Mouse (Mus musculus): ENCODE measurements around the gene Fam135a. TPM values are rescaled to one million over a fixed set of nuclear protein-coding genes. Genes with fewer than 3 reads are reported as not detected.

Gene Fam135a
- polyA plus RNA-seq, 1 experiment from 2014 or later = 32.8 TPM

GRCm38 (mm10) chr1:24033759-24034423 lies 66.2 kb downstream of the Fam135a start:
- Histone ChIP-seq H3K27me3 (ENCODE audit: control insufficient read depth, insufficient read depth, low read length) (no peaks in the 10 kb centered on the region), H3K36me3 (ENCODE audit: control insufficient read depth, insufficient read depth, low read length) (no peaks in the 10 kb centered on the region), H3K4me3 (ENCODE audit: low read depth, low read length) (no peak overlapping the region), H3K4me1 (ENCODE audit: control insufficient read depth, insufficient read depth, low read length) (no peaks in the 10 kb centered on the region), H3K9me3 (ENCODE audit: control insufficient read depth, low read length) (no peaks in the 10 kb centered on the region), H3K9ac (ENCODE audit: low read length) (no peak overlapping the region), H3K27ac (ENCODE audit: low read depth, low read length) (no peak overlapping the region), H3K4me2 (no peak overlapping the region)
- WGBS = 94% methylated on average over 2 of the region's 2 CpGs
- DNase-seq (ENCODE audit: low spot score, missing footprints) (no peak), ATAC-seq (ENCODE audit: low FRiP score) (no peak)

- ATAC-seq (ENCODE audit: low FRiP score) = no peak
- DNase-seq (ENCODE audit: low spot score, missing footprints) = no peak
These were observed 89.3 kb downstream of the Fam135a start for GRCm38 (mm10) chr1:24010821-24011220.

GRCm38 (mm10) chr1:24010016-24010415 lies 90.1 kb downstream of the Fam135a start:
- Histone ChIP-seq H3K9me3 (ENCODE audit: control insufficient read depth, low read length) (no peaks in the 10 kb centered on the region), H3K4me2 (no peak overlapping the region), H3K27me3 (ENCODE audit: control insufficient read depth, insufficient read depth, low read length) (no peaks in the 10 kb centered on the region), H3K4me3 (ENCODE audit: low read depth, low read length) (no peak overlapping the region), H3K27ac (ENCODE audit: low read depth, low read length) (no peak overlapping the region), H3K4me1 (ENCODE audit: control insufficient read depth, insufficient read depth, low read length) (no peaks in the 10 kb centered on the region), H3K36me3 (ENCODE audit: control insufficient read depth, insufficient read depth, low read length) (no peaks in the 10 kb centered on the region; the same call in 1 of the 2 replicates), H3K9ac (ENCODE audit: low read length) (no peak overlapping the region)
- ATAC-seq (ENCODE audit: low FRiP score) (no peak), DNase-seq (ENCODE audit: low spot score, missing footprints) (no peak)
- WGBS = 94% methylated on average over 6 of the region's 6 CpGs

More at GRCm38 (mm10) chr1:24010821-24011220, 89.3 kb downstream of the Fam135a start:
- H3K4me1 ChIP-seq (ENCODE audit: control insufficient read depth, insufficient read depth, low read length) = no peaks in the 10 kb centered on the region
- no peak overlapping the region for H3K4me2 ChIP-seq
- 93% methylated on average over 6 of the region's 6 CpGs for WGBS
- no peaks in the 10 kb centered on the region; the same call in 1 of the 2 replicates for H3K36me3 ChIP-seq (ENCODE audit: control insufficient read depth, insufficient read depth, low read length)
- H3K27ac ChIP-seq (ENCODE audit: low read depth, low read length) = no peak overlapping the region
- no peak overlapping the region for H3K4me3 ChIP-seq (ENCODE audit: low read depth, low read length)
- no peaks in the 10 kb centered on the region for H3K27me3 ChIP-seq (ENCODE audit: control insufficient read depth, insufficient read depth, low read length)
- no peak overlapping the region for H3K9ac ChIP-seq (ENCODE audit: low read length)
- H3K9me3 ChIP-seq (ENCODE audit: control insufficient read depth, low read length) = no peaks in the 10 kb centered on the region

GRCm38 (mm10) chr1:24007621-24008020 lies 92.5 kb downstream of the Fam135a start:
- H3K27me3 ChIP-seq (ENCODE audit: control insufficient read depth, insufficient read depth, low read length) = no peaks in the 10 kb centered on the region
- 87% methylated on average over 8 of the region's 8 CpGs for WGBS
- peaks cover under 1% of the 10 kb centered on the region for H3K36me3 ChIP-seq (ENCODE audit: control insufficient read depth, insufficient read depth, low read length)
- no peak overlapping the region for H3K9ac ChIP-seq (ENCODE audit: low read length)
- H3K4me2 ChIP-seq = no peak overlapping the region
- ATAC-seq (ENCODE audit: low FRiP score) (no peak), DNase-seq (ENCODE audit: low spot score, missing footprints) (no peak)
- H3K9me3 ChIP-seq (ENCODE audit: control insufficient read depth, low read length) = no peaks in the 10 kb centered on the region
- H3K27ac ChIP-seq (ENCODE audit: low read depth, low read length) = no peak overlapping the region
- H3K4me1 ChIP-seq (ENCODE audit: control insufficient read depth, insufficient read depth, low read length) = peaks cover 3% of the 10 kb centered on the region; the same call in 1 of the 2 replicates
- H3K4me3 ChIP-seq (ENCODE audit: low read depth, low read length) = no peak overlapping the region

GRCm38 (mm10) chr1:24005070-24005804 lies 94.9 kb downstream of the Fam135a start, which contains the start of gene Sdhaf4:
Sdhaf4 (minus strand) TSS chr1:24005656.
- peak; percentile 98 for ATAC-seq (ENCODE audit: low FRiP score)
- 1% methylated on average over 47 of the region's 47 CpGs for WGBS

GRCm38 (mm10) chr1:23999318-23999717 lies 100.8 kb downstream of the Fam135a start:
- no peak for DNase-seq (ENCODE audit: low spot score, missing footprints)
- Histone ChIP-seq H3K4me2 (no peak overlapping the region), H3K4me3 (ENCODE audit: low read depth, low read length) (no peak overlapping the region), H3K9me3 (ENCODE audit: control insufficient read depth, low read length) (no peaks in the 10 kb centered on the region), H3K36me3 (ENCODE audit: control insufficient read depth, insufficient read depth, low read length) (peaks cover 11% of the 10 kb centered on the region; the same call in 1 of the 2 replicates), H3K27ac (ENCODE audit: low read depth, low read length) (no peak overlapping the region), H3K9ac (ENCODE audit: low read length) (no peak overlapping the region), H3K4me1 (ENCODE audit: control insufficient read depth, insufficient read depth, low read length) (peaks cover 1% of the 10 kb centered on the region; the same call in 1 of the 2 replicates), H3K27me3 (ENCODE audit: control insufficient read depth, insufficient read depth, low read length) (no peaks in the 10 kb centered on the region)
- 90% methylated on average over 5 of the region's 5 CpGs for WGBS
- ATAC-seq (ENCODE audit: low FRiP score) = no peak

More at GRCm38 (mm10) chr1:24005070-24005804, 94.9 kb downstream of the Fam135a start, which contains the start of gene Sdhaf4:
- H3K4me3 ChIP-seq (ENCODE audit: low read depth, low read length) = peak within 1 kb of the TSS; percentile 65
- peak; percentile 100 for DNase-seq (ENCODE audit: low spot score, missing footprints)
- H3K4me1 ChIP-seq (ENCODE audit: control insufficient read depth, insufficient read depth, low read length) = peaks cover 3% of the 10 kb centered on the region; the same call in 1 of the 2 replicates
- H3K9ac ChIP-seq (ENCODE audit: low read length) = peak within 1 kb of the TSS; percentile 88
- H3K27ac ChIP-seq (ENCODE audit: low read depth, low read length) = peak within 1 kb of the TSS; percentile 77
- H3K9me3 ChIP-seq (ENCODE audit: control insufficient read depth, low read length) = no peaks in the 10 kb centered on the region
- H3K27me3 ChIP-seq (ENCODE audit: control insufficient read depth, insufficient read depth, low read length) = no peaks in the 10 kb centered on the region
- peak within 1 kb of the TSS; percentile 63 for H3K4me2 ChIP-seq
- H3K36me3 ChIP-seq (ENCODE audit: control insufficient read depth, insufficient read depth, low read length) = peaks cover 3% of the 10 kb centered on the region

- peaks cover 11% of the 10 kb centered on the region; the same call in 1 of the 2 replicates for H3K36me3 ChIP-seq (ENCODE audit: control insufficient read depth, insufficient read depth, low read length)
These were observed 101.3 kb downstream of the Fam135a start for GRCm38 (mm10) chr1:23998866-23999265.

GRCm38 (mm10) chr1:23998120-23998810 lies 101.9 kb downstream of the Fam135a start:
- H3K4me2 ChIP-seq = no peak overlapping the region
- DNase-seq (ENCODE audit: low spot score, missing footprints) (no peak), ATAC-seq (ENCODE audit: low FRiP score) (no peak)
- H3K27ac ChIP-seq (ENCODE audit: low read depth, low read length) = no peak overlapping the region
- no peaks in the 10 kb centered on the region for H3K9me3 ChIP-seq (ENCODE audit: control insufficient read depth, low read length)
- no peak overlapping the region for H3K9ac ChIP-seq (ENCODE audit: low read length)
- H3K4me1 ChIP-seq (ENCODE audit: control insufficient read depth, insufficient read depth, low read length) = no peaks in the 10 kb centered on the region
- no peak overlapping the region for H3K4me3 ChIP-seq (ENCODE audit: low read depth, low read length)
- H3K36me3 ChIP-seq (ENCODE audit: control insufficient read depth, insufficient read depth, low read length) = peaks cover 11% of the 10 kb centered on the region; the same call in 1 of the 2 replicates
- 93% methylated on average over 7 of the region's 7 CpGs for WGBS
- H3K27me3 ChIP-seq (ENCODE audit: control insufficient read depth, insufficient read depth, low read length) = no peaks in the 10 kb centered on the region

More at GRCm38 (mm10) chr1:23998866-23999265, 101.3 kb downstream of the Fam135a start:
- DNase-seq (ENCODE audit: low spot score, missing footprints) (no peak), ATAC-seq (ENCODE audit: low FRiP score) (no peak)
- Histone ChIP-seq H3K4me1 (ENCODE audit: control insufficient read depth, insufficient read depth, low read length) (no peaks in the 10 kb centered on the region), H3K27me3 (ENCODE audit: control insufficient read depth, insufficient read depth, low read length) (no peaks in the 10 kb centered on the region), H3K9me3 (ENCODE audit: control insufficient read depth, low read length) (no peaks in the 10 kb centered on the region), H3K4me2 (no peak overlapping the region), H3K9ac (ENCODE audit: low read length) (no peak overlapping the region), H3K4me3 (ENCODE audit: low read depth, low read length) (no peak overlapping the region), H3K27ac (ENCODE audit: low read depth, low read length) (no peak overlapping the region)
- 96% methylated on average over 7 of the region's 7 CpGs for WGBS

Measured in midbrain, embryonic 11.5 days (tissue).